Mouse (Mus musculus) G1E (cell line): ENCODE measurements around the gene Pdzd3. TPM values are rescaled to one million over a fixed set of nuclear protein-coding genes. Genes with fewer than 3 reads are reported as not detected.

Source experiments
- ATAC-seq: 2 replicates; pipeline ENCODE4 v1.8.0; 2016; ENCODE audit warnings: mild to moderate bottlenecking; ENCODE audit not compliant: insufficient number of reproducible peaks, poor library complexity, low FRiP score, severe bottlenecking; ENCODE audit errors: extremely low read depth
- DNase-seq: peaks from one replicate; pipeline ENCODE4 v3.0.0; 2012; ENCODE audit warnings: low spot score
- H3K27me3 ChIP-seq: 2 replicates; pipeline ENCODE4 v1.6.1; 2012; ENCODE audit warnings: mild to moderate bottlenecking, low read length, inconsistent platforms; ENCODE audit not compliant: insufficient read depth
- H3K36me3 ChIP-seq: replicated peaks from 2 replicates; pipeline ENCODE3; 2012; ENCODE audit warnings: mild to moderate bottlenecking, inconsistent platforms
- H3K4me1 ChIP-seq: 2 replicates; pipeline ENCODE4 v1.6.1; 2012; ENCODE audit warnings: low read depth, low read length, inconsistent platforms, mixed read lengths; ENCODE audit not compliant: insufficient read depth
- H3K4me3 ChIP-seq: 2 replicates; pipeline ENCODE4 v1.5.1; 2012; ENCODE audit warnings: low read depth, mild to moderate bottlenecking, inconsistent platforms, low read length, moderate library complexity, mixed read lengths
- H3K9me3 ChIP-seq: replicated peaks from 2 replicates; pipeline ENCODE4 v1.6.1; 2012; ENCODE audit warnings: inconsistent platforms
- CTCF ChIP-seq: IDR thresholded peaks from 2 replicates; pipeline ENCODE4 v1.5.1; 2012; ENCODE audit warnings: low read depth, low read length, inconsistent platforms, mixed read lengths
- GATA1 ChIP-seq: IDR thresholded peaks from 2 replicates; pipeline ENCODE4 v1.6.1; 2012; ENCODE audit warnings: borderline replicate concordance, low read length, inconsistent platforms, mixed read lengths
- GATA2 ChIP-seq: IDR thresholded peaks from 2 replicates; pipeline ENCODE4 v1.6.1; 2012; ENCODE audit warnings: low read depth, low read length, inconsistent platforms, borderline replicate concordance
- POLR2AphosphoS5 ChIP-seq: IDR thresholded peaks from 2 replicates; pipeline ENCODE4 v1.6.1; 2012; ENCODE audit warnings: low read depth, low read length, inconsistent platforms; ENCODE audit not compliant: insufficient replicate concordance
- TAL1 ChIP-seq: conservative IDR thresholded peaks from 2 replicates; pipeline ENCODE4 v1.6.1; 2012; ENCODE audit warnings: low read depth, low read length, inconsistent platforms, mixed read lengths
- polyA plus RNA-seq: library from polyadenylated mRNA; stranded (reverse); fragments of >175 nt; gene quantifications from 2 replicates; pipeline ENCODE4 v1.2.3, GENCODE M21; 2012
- total RNA-seq, 2 experiments: library from RNA; stranded (forward) in 1 of 2; stranded (reverse) in 1 of 2; fragments of 200-1000 nt in 1 of 2; fragments of >200 nt in 1 of 2; fragmentation: Nextera tagmentation in 1 of 2; gene quantifications; 2 replicates each; pipeline ENCODE4 v1.2.3; 2014 to 2017

Gene Pdzd3
- total and polyA plus RNA-seq, 3 experiments = not detected

- Histone ChIP-seq H3K4me1 (peaks cover 8% of the 10 kb centered on the region; the same call in 1 of the 2 replicates), H3K4me3 (no peak overlapping the region), H3K9me3 (no peaks in the 10 kb centered on the region), H3K27me3 (no peaks in the 10 kb centered on the region), H3K36me3 (peaks cover 42% of the 10 kb centered on the region)
- TF ChIP-seq CTCF = no peak
- no peak for TF ChIP-seq GATA2
- no peak for TF ChIP-seq POLR2AphosphoS5
- TF ChIP-seq TAL1 = no peak
- TF ChIP-seq GATA1 = no peak
- DNase-seq = no peak
- ATAC-seq = no peak
These were observed 38.9 kb downstream of the Pdzd3 start for GRCm38 (mm10) chr9:44212406-44212805.

- Histone ChIP-seq H3K9me3 (peaks cover 1% of the 10 kb centered on the region; the same call in 1 of the 2 replicates), H3K4me1 (peaks cover 19% of the 10 kb centered on the region), H3K36me3 (peaks cover 52% of the 10 kb centered on the region), H3K4me3 (no peak overlapping the region), H3K27me3 (no peaks in the 10 kb centered on the region)
- no peak for TF ChIP-seq POLR2AphosphoS5
- TF ChIP-seq CTCF = no peak
- no peak for TF ChIP-seq GATA2
- TF ChIP-seq TAL1 = no peak
- TF ChIP-seq GATA1 = no peak
- ATAC-seq (no peak), DNase-seq (no peak)
These were observed 41.9 kb downstream of the Pdzd3 start for GRCm38 (mm10) chr9:44209416-44209815.

- Histone ChIP-seq H3K27me3 (no peaks in the 10 kb centered on the region), H3K36me3 (peaks cover 51% of the 10 kb centered on the region), H3K4me1 (peaks cover 20% of the 10 kb centered on the region), H3K4me3 (no peak overlapping the region), H3K9me3 (peaks cover 3% of the 10 kb centered on the region; the same call in 1 of the 2 replicates)
- ATAC-seq (no peak), DNase-seq (no peak)
- no peak for TF ChIP-seq GATA2
These were observed 43.4 kb downstream of the Pdzd3 start for GRCm38 (mm10) chr9:44207840-44208239.

GRCm38 (mm10) chr9:44200458-44200857, 50.8 kb downstream of the Pdzd3 start:
- Histone ChIP-seq H3K36me3 (peaks cover 67% of the 10 kb centered on the region), H3K4me1 (peaks cover 16% of the 10 kb centered on the region)
- ATAC-seq = no peak

GRCm38 (mm10) chr9:44199580-44199979, 51.7 kb downstream of the Pdzd3 start:
- TF ChIP-seq TAL1 = no peak
- TF ChIP-seq POLR2AphosphoS5 = no peak
- TF ChIP-seq GATA1 = no peak
- no peak for TF ChIP-seq GATA2
- no peak for TF ChIP-seq CTCF
- no peaks in the 10 kb centered on the region for H3K27me3 ChIP-seq
- peaks cover 23% of the 10 kb centered on the region for H3K4me1 ChIP-seq
- DNase-seq = no peak
- no peak overlapping the region for H3K4me3 ChIP-seq
- ATAC-seq = no peak
- peaks cover 3% of the 10 kb centered on the region; the same call in 1 of the 2 replicates for H3K9me3 ChIP-seq
- peaks cover 67% of the 10 kb centered on the region for H3K36me3 ChIP-seq

More at GRCm38 (mm10) chr9:44200458-44200857, 50.8 kb downstream of the Pdzd3 start:
- Histone ChIP-seq H3K27me3 (no peaks in the 10 kb centered on the region), H3K4me3 (no peak overlapping the region), H3K9me3 (peaks cover 3% of the 10 kb centered on the region; the same call in 1 of the 2 replicates)
- TF ChIP-seq CTCF (no peak), GATA1 (no peak), GATA2 (no peak), POLR2AphosphoS5 (no peak), TAL1 (no peak)
- no peak for DNase-seq

- no peak for TF ChIP-seq GATA1
- TF ChIP-seq GATA2 = no peak
- TF ChIP-seq POLR2AphosphoS5 = no peak
- no peak for TF ChIP-seq CTCF
- no peak for TF ChIP-seq TAL1
- DNase-seq (no peak), ATAC-seq (no peak)
- H3K4me1 ChIP-seq = peaks cover 24% of the 10 kb centered on the region
- H3K27me3 ChIP-seq = no peaks in the 10 kb centered on the region
- no peaks in the 10 kb centered on the region; the same call in 1 of the 2 replicates for H3K9me3 ChIP-seq
- H3K36me3 ChIP-seq = peaks cover 63% of the 10 kb centered on the region
- H3K4me3 ChIP-seq = no peak overlapping the region
These were observed 52.1 kb downstream of the Pdzd3 start for GRCm38 (mm10) chr9:44199166-44199565.

Other genes with a start within 250 kb of the Pdzd3 start
Only the 20 nearest of the 25 such genes appear.
- not detected in 2 replicates for gene Mfrp, start 149.7 kb downstream of the Pdzd3 start, total RNA-seq (2014; fragmentation: Nextera tagmentation)
- not detected in 2 replicates for gene Mfrp, start 149.7 kb downstream of the Pdzd3 start, total RNA-seq (2017)
- gene Mfrp, start 149.7 kb downstream of the Pdzd3 start, polyA plus RNA-seq = not detected in 2 replicates
- not detected in 2 replicates for gene C1qtnf5, start 144.2 kb downstream of the Pdzd3 start, total RNA-seq (2014; fragmentation: Nextera tagmentation)
- gene C1qtnf5, start 144.2 kb downstream of the Pdzd3 start, total RNA-seq (2017) = 0.29 TPM in 1 of 2 replicates, not detected in the other
- gene C1qtnf5, start 144.2 kb downstream of the Pdzd3 start, polyA plus RNA-seq = 0.21 TPM in 1 of 2 replicates, not detected in the other
- gene Gm49380, start 138.0 kb downstream of the Pdzd3 start, total RNA-seq (2014; fragmentation: Nextera tagmentation) = not detected in 2 replicates
- 0.12 and 0.27 TPM in 2 replicates for gene Gm49380, start 138.0 kb downstream of the Pdzd3 start, total RNA-seq (2017)
- gene Gm49380, start 138.0 kb downstream of the Pdzd3 start, polyA plus RNA-seq = 0.15 TPM in 1 of 2 replicates, not detected in the other
- gene Rnf26, start 138.0 kb downstream of the Pdzd3 start, total RNA-seq (2014; fragmentation: Nextera tagmentation) = 40.6 and 46.9 TPM in 2 replicates
- 10.5 and 11.4 TPM in 2 replicates for gene Rnf26, start 138.0 kb downstream of the Pdzd3 start, total RNA-seq (2017)
- gene Rnf26, start 138.0 kb downstream of the Pdzd3 start, polyA plus RNA-seq = 29.7 and 41.9 TPM in 2 replicates
- gene Mcam, start 117.0 kb downstream of the Pdzd3 start, total RNA-seq (2014; fragmentation: Nextera tagmentation) = not detected in 2 replicates
- 0.06 and 0.16 TPM in 2 replicates for gene Mcam, start 117.0 kb downstream of the Pdzd3 start, total RNA-seq (2017)
- gene Mcam, start 117.0 kb downstream of the Pdzd3 start, polyA plus RNA-seq = not detected in 2 replicates
- 137 and 159 TPM in 2 replicates for gene Cbl, start 17.4 kb downstream of the Pdzd3 start, total RNA-seq (2014; fragmentation: Nextera tagmentation)
- gene Cbl, start 17.4 kb downstream of the Pdzd3 start, total RNA-seq (2017) = 23.6 and 25.5 TPM in 2 replicates
- 17.2 and 20.3 TPM in 2 replicates for gene Cbl, start 17.4 kb downstream of the Pdzd3 start, polyA plus RNA-seq
- gene Ccdc153, start 10.8 kb downstream of the Pdzd3 start, total RNA-seq (2014; fragmentation: Nextera tagmentation) = not detected in 2 replicates
- gene Ccdc153, start 10.8 kb downstream of the Pdzd3 start, total RNA-seq (2017) = not detected in 2 replicates
- not detected in 2 replicates for gene Ccdc153, start 10.8 kb downstream of the Pdzd3 start, polyA plus RNA-seq
- gene Nlrx1, start 17.1 kb upstream of the Pdzd3 start, total RNA-seq (2014; fragmentation: Nextera tagmentation) = not detected in 2 replicates
- gene Nlrx1, start 17.1 kb upstream of the Pdzd3 start, total RNA-seq (2017) = 0.05 TPM in 1 of 2 replicates, not detected in the other
- 0.02 and 0.03 TPM in 2 replicates for gene Nlrx1, start 17.1 kb upstream of the Pdzd3 start, polyA plus RNA-seq
- 29.1 and 58.5 TPM in 2 replicates for gene Abcg4, start 37.1 kb upstream of the Pdzd3 start, total RNA-seq (2014; fragmentation: Nextera tagmentation)
- gene Abcg4, start 37.1 kb upstream of the Pdzd3 start, total RNA-seq (2017) = 1.8 and 3.6 TPM in 2 replicates
- 18.4 and 20.3 TPM in 2 replicates for gene Abcg4, start 37.1 kb upstream of the Pdzd3 start, polyA plus RNA-seq
- 26.3 and 46.1 TPM in 2 replicates for gene Hinfp, start 54.2 kb upstream of the Pdzd3 start, total RNA-seq (2014; fragmentation: Nextera tagmentation)
- 22.0 and 23.1 TPM in 2 replicates for gene Hinfp, start 54.2 kb upstream of the Pdzd3 start, total RNA-seq (2017)
- 5.4 and 8.4 TPM in 2 replicates for gene Hinfp, start 54.2 kb upstream of the Pdzd3 start, polyA plus RNA-seq
- 9.5 and 19.3 TPM in 2 replicates for gene C2cd2l, start 68.8 kb upstream of the Pdzd3 start, total RNA-seq (2014; fragmentation: Nextera tagmentation)
- 6.3 TPM in 2 replicates for gene C2cd2l, start 68.8 kb upstream of the Pdzd3 start, total RNA-seq (2017)
- gene C2cd2l, start 68.8 kb upstream of the Pdzd3 start, polyA plus RNA-seq = 35.8 and 40.9 TPM in 2 replicates
- 33.6 and 36.5 TPM in 2 replicates for gene Dpagt1, start 74.5 kb upstream of the Pdzd3 start, total RNA-seq (2014; fragmentation: Nextera tagmentation)
- 11.8 and 12.3 TPM in 2 replicates for gene Dpagt1, start 74.5 kb upstream of the Pdzd3 start, total RNA-seq (2017)
- gene Dpagt1, start 74.5 kb upstream of the Pdzd3 start, polyA plus RNA-seq = 6.5 and 6.8 TPM in 2 replicates
- gene H2afx, start 83.2 kb upstream of the Pdzd3 start, total RNA-seq (2014; fragmentation: Nextera tagmentation) = 227 and 235 TPM in 2 replicates
- gene H2afx, start 83.2 kb upstream of the Pdzd3 start, total RNA-seq (2017) = 240 and 251 TPM in 2 replicates
- 762 and 998 TPM in 2 replicates for gene H2afx, start 83.2 kb upstream of the Pdzd3 start, polyA plus RNA-seq
- 82.7 and 175 TPM in 2 replicates for gene Hmbs, start 92.8 kb upstream of the Pdzd3 start, total RNA-seq (2014; fragmentation: Nextera tagmentation)
- gene Hmbs, start 92.8 kb upstream of the Pdzd3 start, total RNA-seq (2017) = 108 and 148 TPM in 2 replicates
- 86.9 and 90.1 TPM in 2 replicates for gene Hmbs, start 92.8 kb upstream of the Pdzd3 start, polyA plus RNA-seq
- gene Vps11, start 110.2 kb upstream of the Pdzd3 start, total RNA-seq (2014; fragmentation: Nextera tagmentation) = 13.6 and 15.7 TPM in 2 replicates
- 26.4 and 27.0 TPM in 2 replicates for gene Vps11, start 110.2 kb upstream of the Pdzd3 start, total RNA-seq (2017)
- gene Vps11, start 110.2 kb upstream of the Pdzd3 start, polyA plus RNA-seq = 6.7 and 7.7 TPM in 2 replicates
- 51.8 and 55.8 TPM in 2 replicates for gene Hyou1, start 128.0 kb upstream of the Pdzd3 start, total RNA-seq (2014; fragmentation: Nextera tagmentation)
- gene Hyou1, start 128.0 kb upstream of the Pdzd3 start, total RNA-seq (2017) = 31.2 and 36.6 TPM in 2 replicates
- gene Hyou1, start 128.0 kb upstream of the Pdzd3 start, polyA plus RNA-seq = 21.1 and 27.9 TPM in 2 replicates
- 10.0 and 16.0 TPM in 2 replicates for gene Slc37a4, start 145.4 kb upstream of the Pdzd3 start, total RNA-seq (2014; fragmentation: Nextera tagmentation)
- 24.4 and 31.7 TPM in 2 replicates for gene Slc37a4, start 145.4 kb upstream of the Pdzd3 start, total RNA-seq (2017)
- gene Slc37a4, start 145.4 kb upstream of the Pdzd3 start, polyA plus RNA-seq = 10.4 and 11.8 TPM in 2 replicates
- gene Rps25, start 155.7 kb upstream of the Pdzd3 start, total RNA-seq (2014; fragmentation: Nextera tagmentation) = 661 and 718 TPM in 2 replicates
- gene Rps25, start 155.7 kb upstream of the Pdzd3 start, total RNA-seq (2017) = 2,498 and 2,521 TPM in 2 replicates
- gene Rps25, start 155.7 kb upstream of the Pdzd3 start, polyA plus RNA-seq = 230 and 272 TPM in 2 replicates
- 31.8 and 52.9 TPM in 2 replicates for gene Trappc4, start 156.1 kb upstream of the Pdzd3 start, total RNA-seq (2014; fragmentation: Nextera tagmentation)
- gene Trappc4, start 156.1 kb upstream of the Pdzd3 start, total RNA-seq (2017) = 69.1 and 71.4 TPM in 2 replicates
- 6.3 and 9.6 TPM in 2 replicates for gene Trappc4, start 156.1 kb upstream of the Pdzd3 start, polyA plus RNA-seq
- 32.2 and 34.4 TPM in 2 replicates for gene Ccdc84, start 167.1 kb upstream of the Pdzd3 start, total RNA-seq (2014; fragmentation: Nextera tagmentation)
- gene Ccdc84, start 167.1 kb upstream of the Pdzd3 start, total RNA-seq (2017) = 23.7 and 25.1 TPM in 2 replicates
- 10.2 and 10.4 TPM in 2 replicates for gene Ccdc84, start 167.1 kb upstream of the Pdzd3 start, polyA plus RNA-seq